Mouse (Mus musculus): ENCODE results near the gene Khdrbs1. TPM values are rescaled to one million over a fixed set of nuclear protein-coding genes. Genes with fewer than 3 reads are reported as not detected.
"Not testable (repeated sequence)": the region's sequence is repeated elsewhere in the genome, so short reads cannot be mapped to it uniquely, and the experiment has no call there.

Gene Khdrbs1
- polyA plus RNA-seq, 1 experiment: 34.8 TPM

DNA sequence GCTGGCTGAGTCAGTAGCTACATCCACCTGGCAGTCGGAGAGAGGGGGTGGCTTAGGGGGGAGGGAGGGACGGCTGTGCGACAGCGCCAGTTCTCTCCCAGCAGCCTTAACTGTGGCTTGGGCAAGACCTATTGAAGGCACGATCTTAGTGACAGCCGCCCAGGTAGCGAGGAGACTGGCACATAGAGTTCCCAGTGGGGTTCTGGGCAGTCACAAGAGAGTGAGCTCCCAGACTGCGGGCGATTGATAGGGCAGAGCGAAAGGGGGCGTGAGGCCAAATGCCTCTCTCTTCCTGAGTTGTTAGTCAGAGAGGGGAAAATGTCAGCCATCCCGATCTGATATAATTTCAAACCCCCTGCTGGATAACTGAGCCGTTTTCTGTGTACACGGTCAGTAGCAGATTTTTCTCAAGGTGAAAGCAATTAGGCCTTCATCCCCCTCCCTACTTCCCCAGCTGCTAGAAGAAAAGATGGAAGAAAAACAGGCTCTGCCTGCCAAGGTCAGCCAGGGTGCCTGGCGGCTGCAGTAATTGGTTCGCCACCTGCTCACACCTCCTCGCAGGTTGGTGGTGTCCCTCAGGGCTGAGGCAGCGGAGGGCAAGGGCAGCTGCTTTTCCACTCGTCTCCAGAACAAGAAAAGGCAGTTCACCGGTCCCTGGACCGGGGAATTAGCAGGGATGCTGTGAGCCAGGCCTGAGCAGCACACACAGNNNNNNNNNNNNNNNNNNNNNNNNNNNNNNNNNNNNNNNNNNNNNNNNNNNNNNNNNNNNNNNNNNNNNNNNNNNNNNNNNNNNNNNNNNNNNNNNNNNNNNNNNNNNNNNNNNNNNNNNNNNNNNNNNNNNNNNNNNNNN is 29.8 kb upstream of the Khdrbs1 start:
- 15% methylated on average over 21 of the region's 21 CpGs for WGBS
- DNase-seq: no peak
- no peak for TF ChIP-seq CTCF (IDR thresholded peaks at IDR 0.05; ENCODE audit: insufficient read depth, low read length)
- H3K4me3 ChIP-seq (replicated peaks; ENCODE audit: extremely low read depth, low read depth, low read length): no peak overlapping the region
- H3K4me1 ChIP-seq (ENCODE audit: control insufficient read depth, insufficient read depth, low read length): no peaks in the 10 kb centered on the region

DNA sequence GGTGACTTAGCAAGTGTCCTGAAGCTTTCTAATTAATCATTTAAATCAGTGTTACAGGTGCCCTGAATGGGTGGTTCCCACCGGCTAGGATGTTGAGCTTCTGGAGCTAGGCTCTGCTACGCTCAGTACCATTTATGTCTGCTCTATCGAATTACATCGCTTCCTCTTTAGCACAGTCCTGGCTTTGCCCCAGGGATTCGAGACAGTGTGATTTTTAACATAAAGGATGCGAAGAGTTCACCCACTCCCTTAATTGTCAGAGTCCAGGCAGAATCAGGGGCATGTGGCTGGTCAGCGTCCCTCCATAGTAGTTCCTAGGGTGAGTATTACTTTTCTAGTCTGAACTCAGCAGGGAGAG is 29.2 kb upstream of the Khdrbs1 start:
- Histone ChIP-seq H3K4me1 (ENCODE audit: control insufficient read depth, insufficient read depth, low read length) (no peaks in the 10 kb centered on the region), H3K4me3 (replicated peaks; ENCODE audit: extremely low read depth, low read depth, low read length) (no peak overlapping the region)
- 23% methylated on average over 7 of the region's 7 CpGs for WGBS
- no peak for DNase-seq
- no peak for TF ChIP-seq POLR2A (IDR thresholded peaks at IDR 0.05; ENCODE audit: borderline replicate concordance, extremely low read depth, low read depth, low read length)
- no peak for TF ChIP-seq CTCF (IDR thresholded peaks at IDR 0.05; ENCODE audit: insufficient read depth, low read length)

DNA sequence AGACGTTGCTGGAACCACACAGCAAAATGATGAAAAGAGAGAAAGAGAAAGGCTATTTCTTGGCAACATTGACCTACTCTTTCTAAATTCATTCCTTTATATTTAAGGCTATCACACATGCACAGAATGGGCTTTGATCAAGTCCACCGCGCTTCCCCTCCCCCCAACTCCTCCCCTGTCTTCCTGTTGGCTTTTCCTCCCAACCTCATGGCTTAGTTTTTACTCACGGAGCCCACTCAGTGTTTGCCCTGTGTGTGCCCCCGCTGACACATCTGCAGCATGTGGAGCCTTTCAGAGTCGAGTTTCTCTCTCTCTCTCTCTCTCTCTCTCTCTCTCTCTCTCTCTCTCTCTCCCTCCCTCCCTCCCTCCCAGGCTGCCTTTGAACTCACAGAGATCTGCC is 28.5 kb upstream of the Khdrbs1 start:
- no peak for DNase-seq
- Histone ChIP-seq H3K4me3 (replicated peaks; ENCODE audit: extremely low read depth, low read depth, low read length) (no peak overlapping the region), H3K4me1 (ENCODE audit: control insufficient read depth, insufficient read depth, low read length) (no peaks in the 10 kb centered on the region)
- 39% methylated on average over 6 of the region's 6 CpGs for WGBS
- TF ChIP-seq CTCF (IDR thresholded peaks at IDR 0.05; ENCODE audit: insufficient read depth, low read length) (no peak), POLR2A (IDR thresholded peaks at IDR 0.05; ENCODE audit: borderline replicate concordance, extremely low read depth, low read depth, low read length) (no peak)

DNA sequence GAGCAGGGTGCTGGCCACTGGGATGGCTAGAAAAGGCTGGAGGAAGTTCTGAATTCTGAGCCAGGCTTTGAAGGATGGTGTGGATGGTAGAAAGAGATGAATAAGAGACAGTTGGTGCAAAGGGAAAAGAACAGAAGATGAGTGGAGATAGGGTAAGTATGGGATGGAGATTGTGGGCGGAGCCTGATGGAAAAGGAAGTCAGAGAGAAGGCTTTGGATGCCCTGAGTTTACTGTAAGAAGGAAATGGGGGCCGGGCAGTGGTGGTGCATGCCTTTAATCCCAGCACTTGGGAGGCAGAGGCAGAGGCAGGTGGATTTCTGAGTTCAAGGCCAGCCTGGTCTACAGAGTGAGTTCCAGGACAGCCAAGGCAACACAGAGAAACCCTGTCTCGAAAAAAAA is 26.6 kb upstream of the Khdrbs1 start:
- WGBS: 56% methylated on average over 3 of the region's 3 CpGs
- not testable (repeated sequence) for H3K4me1 ChIP-seq (ENCODE audit: control insufficient read depth, insufficient read depth, low read length); H3K4me3 ChIP-seq (replicated peaks; ENCODE audit: extremely low read depth, low read depth, low read length); DNase-seq

DNA sequence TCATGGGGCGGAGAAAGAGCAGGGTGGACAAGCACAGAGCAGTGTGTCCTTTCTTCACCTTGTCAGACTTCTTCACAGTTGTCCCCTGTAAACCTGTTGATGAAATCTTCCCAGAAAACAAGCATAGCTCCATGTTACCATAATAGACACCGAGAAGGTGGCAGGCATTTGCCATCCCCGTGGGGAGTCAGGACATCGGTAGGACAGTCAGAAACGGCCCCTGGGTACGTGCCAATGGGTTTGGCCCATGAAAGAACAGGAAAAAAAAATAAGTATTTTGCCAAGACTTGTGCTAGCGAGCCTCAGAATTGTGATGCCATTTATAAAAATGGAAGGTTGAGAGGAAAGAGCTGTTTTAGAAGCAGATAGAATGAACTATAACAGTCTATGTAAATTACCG is 25.7 kb upstream of the Khdrbs1 start:
- WGBS: 82% methylated on average over 8 of the region's 8 CpGs
- no peak for DNase-seq
- TF ChIP-seq POLR2A (IDR thresholded peaks at IDR 0.05; ENCODE audit: borderline replicate concordance, extremely low read depth, low read depth, low read length) (no peak), CTCF (IDR thresholded peaks at IDR 0.05; ENCODE audit: insufficient read depth, low read length) (no peak)
- no peak overlapping the region for H3K4me3 ChIP-seq (replicated peaks; ENCODE audit: extremely low read depth, low read depth, low read length)
- H3K4me1 ChIP-seq (ENCODE audit: control insufficient read depth, insufficient read depth, low read length): no peaks in the 10 kb centered on the region

DNA sequence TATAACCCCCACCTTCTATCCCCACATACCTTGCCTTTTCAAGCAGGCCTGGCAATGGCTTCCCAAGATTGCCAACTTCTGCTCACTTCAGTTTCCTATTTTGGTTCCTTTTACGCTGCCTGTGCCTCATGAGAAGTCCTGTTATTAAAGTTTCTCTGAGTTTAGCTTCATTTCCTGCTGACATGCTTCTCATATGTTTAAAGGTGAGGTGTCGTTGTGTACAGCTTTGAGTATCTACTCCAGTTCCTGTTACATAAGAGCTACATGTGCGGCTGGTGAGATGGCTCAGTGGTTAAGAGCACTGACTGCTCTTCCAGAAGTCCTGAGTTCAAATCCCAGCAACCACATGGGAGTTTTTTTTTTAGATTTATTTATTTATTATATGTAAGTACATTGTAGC is 23.2 kb upstream of the Khdrbs1 start:
- Histone ChIP-seq H3K4me3 (replicated peaks; ENCODE audit: extremely low read depth, low read depth, low read length) (no peak overlapping the region), H3K4me1 (ENCODE audit: control insufficient read depth, insufficient read depth, low read length) (no peaks in the 10 kb centered on the region)
- DNase-seq: no peak
- WGBS: 70% methylated on average over 3 of the region's 3 CpGs
- TF ChIP-seq CTCF (IDR thresholded peaks at IDR 0.05; ENCODE audit: insufficient read depth, low read length): no peak
- TF ChIP-seq POLR2A (IDR thresholded peaks at IDR 0.05; ENCODE audit: borderline replicate concordance, extremely low read depth, low read depth, low read length): no peak

DNA sequence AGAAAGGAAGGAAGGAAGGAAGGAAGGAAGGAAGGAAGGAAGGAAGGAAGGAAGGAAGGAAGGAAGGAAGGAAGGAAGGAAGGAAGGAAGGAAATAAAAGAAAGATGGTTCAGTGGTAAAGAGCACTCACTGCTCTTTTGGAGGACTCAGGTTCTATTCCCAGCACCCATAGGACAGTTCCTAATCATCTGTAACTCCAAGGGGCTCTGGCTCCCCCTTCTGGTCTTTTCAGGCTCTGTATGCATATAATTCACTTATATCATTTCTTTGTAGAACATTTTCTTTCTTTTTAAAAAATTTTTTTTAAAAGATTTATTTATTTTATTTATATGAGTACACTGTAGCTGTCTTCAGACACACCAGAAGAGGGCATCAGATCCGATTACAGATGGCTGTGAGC is 20.4 kb upstream of the Khdrbs1 start:
- H3K4me3 ChIP-seq (replicated peaks; ENCODE audit: extremely low read depth, low read depth, low read length); H3K4me1 ChIP-seq (ENCODE audit: control insufficient read depth, insufficient read depth, low read length); DNase-seq: not testable (repeated sequence)
- 81% methylated on average over 1 of the region's 1 CpGs for WGBS

DNA sequence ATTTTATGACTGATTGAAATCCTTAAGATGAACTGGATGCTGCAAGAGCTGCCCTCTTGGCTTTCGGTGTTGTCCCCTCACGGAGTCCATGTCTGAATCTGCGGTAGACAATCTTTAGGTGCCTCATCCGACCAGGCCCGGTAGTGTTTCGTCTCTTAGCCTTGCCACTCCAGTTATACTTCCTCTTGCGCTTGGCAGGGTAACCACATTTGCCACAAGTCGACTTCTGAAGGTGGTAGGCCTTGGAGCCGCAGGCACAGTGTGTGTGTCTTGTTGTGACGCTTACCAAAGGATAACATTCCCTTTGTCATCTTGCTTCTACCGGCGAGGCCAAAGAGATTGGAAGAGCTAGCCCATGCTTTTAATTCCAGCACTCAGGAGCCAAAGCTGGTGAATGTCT is 19.5 kb upstream of the Khdrbs1 start:
- TF ChIP-seq CTCF (IDR thresholded peaks at IDR 0.05; ENCODE audit: insufficient read depth, low read length) (no peak), POLR2A (IDR thresholded peaks at IDR 0.05; ENCODE audit: borderline replicate concordance, extremely low read depth, low read depth, low read length) (no peak)
- DNase-seq: no peak
- H3K4me1 ChIP-seq (ENCODE audit: control insufficient read depth, insufficient read depth, low read length): no peaks in the 10 kb centered on the region
- H3K4me3 ChIP-seq (replicated peaks; ENCODE audit: extremely low read depth, low read depth, low read length): no peak overlapping the region
- 81% methylated on average over 12 of the region's 12 CpGs for WGBS

DNA sequence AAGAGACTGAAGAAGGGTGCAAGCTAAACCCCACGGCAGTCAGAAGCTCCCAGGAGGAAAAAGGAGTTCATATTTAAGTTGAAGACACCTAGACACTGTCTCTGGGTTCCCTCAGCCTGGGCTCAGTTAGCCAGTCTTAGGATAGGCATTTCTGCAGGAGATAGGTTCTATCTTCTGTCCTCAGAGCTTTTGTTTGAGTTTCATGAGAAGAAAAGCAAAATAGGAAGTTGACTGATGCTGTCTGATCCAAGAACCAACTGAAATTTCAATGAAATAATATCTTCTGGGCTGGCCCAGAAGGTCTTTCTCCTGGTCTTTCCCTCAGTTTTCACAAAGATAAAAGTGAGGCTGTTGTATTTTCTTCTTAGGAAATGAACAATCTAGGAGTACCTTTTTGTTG is 13.4 kb upstream of the Khdrbs1 start:
- WGBS: 69% methylated on average over 1 of the region's 1 CpGs
- DNase-seq: no peak

DNA sequence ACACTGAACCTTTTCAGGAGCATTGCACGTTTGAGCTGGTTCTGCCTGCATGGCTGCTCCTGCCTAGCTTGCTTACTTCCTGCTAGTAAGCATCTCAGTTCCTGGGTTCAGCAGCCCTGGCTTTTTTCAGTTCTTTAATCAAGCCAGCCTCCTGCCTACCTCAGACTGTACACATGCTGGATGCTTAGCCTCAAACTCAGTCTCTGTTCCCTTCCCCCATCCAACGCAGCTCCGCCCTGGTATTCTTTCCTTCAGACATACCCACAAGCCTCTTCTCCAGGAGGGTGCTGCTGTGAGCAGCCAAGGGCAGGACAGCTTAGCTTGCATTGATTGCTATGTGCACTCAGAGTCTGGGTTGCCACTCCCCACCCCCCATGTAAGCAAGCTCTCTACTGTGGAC is 12.6 kb upstream of the Khdrbs1 start:
- 53% methylated on average over 3 of the region's 3 CpGs for WGBS
- DNase-seq: no peak
- no peaks in the 10 kb centered on the region for H3K4me1 ChIP-seq (ENCODE audit: control insufficient read depth, insufficient read depth, low read length)
- no peak overlapping the region for H3K4me3 ChIP-seq (replicated peaks; ENCODE audit: extremely low read depth, low read depth, low read length)
- TF ChIP-seq CTCF (IDR thresholded peaks at IDR 0.05; ENCODE audit: insufficient read depth, low read length) (no peak), POLR2A (IDR thresholded peaks at IDR 0.05; ENCODE audit: borderline replicate concordance, extremely low read depth, low read depth, low read length) (no peak)

More for the DNA sequence above, 13.4 kb upstream of the Khdrbs1 start:
- Histone ChIP-seq H3K4me3 (replicated peaks; ENCODE audit: extremely low read depth, low read depth, low read length) (no peak overlapping the region), H3K4me1 (ENCODE audit: control insufficient read depth, insufficient read depth, low read length) (no peaks in the 10 kb centered on the region)
- TF ChIP-seq CTCF (IDR thresholded peaks at IDR 0.05; ENCODE audit: insufficient read depth, low read length) (no peak), POLR2A (IDR thresholded peaks at IDR 0.05; ENCODE audit: borderline replicate concordance, extremely low read depth, low read depth, low read length) (no peak)

All from lung, adult 2 months (tissue).